Mouse (Mus musculus) forebrain, embryonic 14.5 days (tissue): ENCODE measurements around the gene Gm20388. TPM values are rescaled to one million over a fixed set of nuclear protein-coding genes. Genes with fewer than 3 reads are reported as not detected.

ENCODE experiments used
- ATAC-seq: fragments of 200-750 bp; cut with Nextera tagmentation; 2 replicates; pipeline ENCODE4 v1.8.0; 2017; ENCODE audit warnings: mild to moderate bottlenecking, moderate library complexity
- DNase-seq: peaks from one replicate; pipeline ENCODE4 v3.0.0-alpha.2; 2015; ENCODE audit warnings: low spot score
- H3K27ac ChIP-seq: fragments of 300-500 bp; sonication (generic); 2 replicates; pipeline ENCODE4 v1.5.1; 2014; ENCODE audit warnings: low read depth, mild to moderate bottlenecking, control low read depth, low read length, moderate library complexity
- H3K27me3 ChIP-seq: fragments of 300-500 bp; sonication (generic); replicated peaks from 2 replicates; pipeline ENCODE4 v1.6.1; 2014; ENCODE audit warnings: low read length, control low read depth, mixed read lengths; ENCODE audit not compliant: control insufficient read depth, insufficient read depth
- H3K36me3 ChIP-seq: fragments of 300-500 bp; sonication (generic); 2 replicates; pipeline ENCODE4 v1.6.1; 2014; ENCODE audit warnings: low read length, control low read depth; ENCODE audit not compliant: control insufficient read depth, insufficient read depth
- H3K4me1 ChIP-seq: fragments of 300-500 bp; sonication (generic); 2 replicates; pipeline ENCODE4 v1.6.1; 2014; ENCODE audit warnings: antibody characterized with exemption, low read length, control low read depth; ENCODE audit not compliant: control insufficient read depth, insufficient read depth
- H3K4me2 ChIP-seq: fragments of 300-500 bp; sonication (generic); 2 replicates; pipeline ENCODE4 v1.6.1; 2014; ENCODE audit warnings: mild to moderate bottlenecking, control low read depth, low read length
- H3K4me3 ChIP-seq: fragments of 300-500 bp; sonication (generic); 2 replicates; pipeline ENCODE4 v1.5.1; 2014; ENCODE audit warnings: low read depth, low read length, control low read depth
- H3K9ac ChIP-seq: fragments of 300-500 bp; sonication (generic); 2 replicates; pipeline ENCODE4 v1.6.1; 2014; ENCODE audit warnings: mild to moderate bottlenecking, low read length, control low read depth, moderate library complexity
- H3K9me3 ChIP-seq: fragments of 300-500 bp; sonication (generic); replicated peaks from 2 replicates; pipeline ENCODE4 v1.6.1; 2016; ENCODE audit warnings: low read length, control low read depth, mixed read lengths; ENCODE audit not compliant: control insufficient read depth
- WGBS: fragments of 180-500 bp; shearing (Covaris S2); extraction: QIAGEN DNeasy Blood & Tissue Kit; methylation state at CpG from one replicate; pipeline ENCODE4 v1.1.7; 2014; 5-methylcytosine and 5-hydroxymethylcytosine counted together
- polyA plus RNA-seq: library from polyadenylated mRNA; unstranded; fragments of >200 nt; fragmentation: Nextera tagmentation; extraction: Ambion mirVana; gene quantifications from 2 replicates; pipeline ENCODE4 v1.2.1, GENCODE M21; 2014

The Gm20388 gene
- polyA plus RNA-seq, 1 experiment from 2014 or later: 7.4 TPM

- no peaks in the 10 kb centered on the region for H3K9me3 ChIP-seq
- H3K9ac ChIP-seq: no peak overlapping the region
- H3K4me1 ChIP-seq: no peaks in the 10 kb centered on the region
- H3K4me2 ChIP-seq: no peak overlapping the region
- H3K27me3 ChIP-seq: no peaks in the 10 kb centered on the region
- no peak overlapping the region for H3K27ac ChIP-seq
- H3K36me3 ChIP-seq: no peaks in the 10 kb centered on the region
- WGBS: 13% methylated on average over 10 of the region's 10 CpGs
- peak; percentile 34 for DNase-seq
- ATAC-seq: no peak
- H3K4me3 ChIP-seq: no peak overlapping the region
Observed at GRCm38 (mm10) chr8:120683602-120684001, 773.0 kb downstream of the Gm20388 start.

- no peak for DNase-seq
- ATAC-seq: no peak
- Histone ChIP-seq H3K4me3 (no peak overlapping the region), H3K4me1 (no peaks in the 10 kb centered on the region), H3K27me3 (no peaks in the 10 kb centered on the region), H3K27ac (no peak overlapping the region), H3K4me2 (no peak overlapping the region), H3K36me3 (no peaks in the 10 kb centered on the region), H3K9ac (no peak overlapping the region), H3K9me3 (no peaks in the 10 kb centered on the region)
- WGBS: 57% methylated on average over 5 of the region's 5 CpGs
Observed at GRCm38 (mm10) chr8:120684082-120684481, 773.4 kb downstream of the Gm20388 start.

GRCm38 (mm10) chr8:120685097-120685496 is 774.5 kb downstream of the Gm20388 start:
- ATAC-seq (no peak), DNase-seq (no peak)
- Histone ChIP-seq H3K27me3 (no peaks in the 10 kb centered on the region), H3K9me3 (no peaks in the 10 kb centered on the region), H3K27ac (no peak overlapping the region), H3K4me1 (no peaks in the 10 kb centered on the region), H3K4me3 (no peak overlapping the region), H3K36me3 (no peaks in the 10 kb centered on the region), H3K9ac (no peak overlapping the region), H3K4me2 (no peak overlapping the region)
- WGBS: 69% methylated on average over 5 of the region's 5 CpGs

DNA sequence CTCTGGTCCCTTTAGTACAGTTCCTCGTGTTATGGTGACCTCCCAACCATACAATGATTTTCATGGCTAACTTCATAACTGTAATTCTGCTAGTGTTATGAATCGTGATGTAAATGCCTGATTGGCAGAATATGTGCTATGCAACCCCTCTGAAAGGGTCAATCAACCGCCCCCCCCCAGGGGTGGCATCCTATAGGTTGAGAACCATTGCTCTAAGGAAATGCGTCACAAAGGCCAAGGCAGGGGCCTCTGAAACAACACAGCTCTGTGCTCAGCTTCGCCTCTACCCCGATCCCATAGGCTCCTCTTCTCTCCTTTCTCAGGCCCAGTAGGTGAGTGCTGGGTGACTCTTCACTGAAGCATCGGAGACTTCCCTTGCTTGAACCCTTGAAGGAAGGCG is 775.0 kb downstream of the Gm20388 start:
- Histone ChIP-seq H3K27ac (no peak overlapping the region), H3K4me3 (no peak overlapping the region), H3K4me1 (no peaks in the 10 kb centered on the region), H3K9me3 (no peaks in the 10 kb centered on the region), H3K9ac (no peak overlapping the region), H3K27me3 (no peaks in the 10 kb centered on the region), H3K36me3 (no peaks in the 10 kb centered on the region), H3K4me2 (no peak overlapping the region)
- ATAC-seq: no peak
- WGBS: 78% methylated on average over 8 of the region's 8 CpGs
- no peak for DNase-seq

DNA sequence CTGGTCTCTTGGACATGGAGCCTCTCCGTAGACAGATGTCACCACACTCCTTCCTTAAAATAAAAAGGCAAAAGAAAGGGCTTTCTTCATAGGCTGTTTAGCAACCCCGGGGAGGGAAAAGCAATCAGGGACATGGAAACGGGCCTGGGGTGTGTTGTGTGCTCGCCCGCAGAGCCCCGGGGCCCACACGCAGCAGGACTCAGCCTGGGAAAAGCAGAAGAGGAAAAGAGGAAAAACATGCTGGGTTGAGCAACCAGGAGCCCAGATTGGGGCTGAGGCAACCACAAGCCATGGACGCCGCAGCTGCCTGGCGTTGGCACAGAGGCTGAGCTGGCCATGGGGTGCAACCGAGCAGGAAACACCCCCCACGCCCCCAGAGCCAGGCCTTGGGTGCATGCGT is 775.4 kb downstream of the Gm20388 start:
- WGBS: 89% methylated on average over 13 of the region's 13 CpGs
- no peaks in the 10 kb centered on the region for H3K36me3 ChIP-seq
- H3K4me3 ChIP-seq: no peak overlapping the region

GRCm38 (mm10) chr8:120686576-120686975 is 775.9 kb downstream of the Gm20388 start:
- no peak overlapping the region for H3K27ac ChIP-seq
- DNase-seq (no peak), ATAC-seq (no peak)
- H3K4me1 ChIP-seq: no peaks in the 10 kb centered on the region
- WGBS: 89% methylated on average over 5 of the region's 5 CpGs
- no peak overlapping the region for H3K4me2 ChIP-seq
- H3K4me3 ChIP-seq: no peak overlapping the region
- no peaks in the 10 kb centered on the region for H3K9me3 ChIP-seq
- no peak overlapping the region for H3K9ac ChIP-seq
- H3K27me3 ChIP-seq: no peaks in the 10 kb centered on the region
- H3K36me3 ChIP-seq: no peaks in the 10 kb centered on the region

More for the DNA sequence above, 775.4 kb downstream of the Gm20388 start:
- Histone ChIP-seq H3K9me3 (no peaks in the 10 kb centered on the region), H3K4me2 (no peak overlapping the region), H3K9ac (no peak overlapping the region), H3K4me1 (no peaks in the 10 kb centered on the region), H3K27me3 (no peaks in the 10 kb centered on the region), H3K27ac (no peak overlapping the region)
- ATAC-seq (no peak), DNase-seq (no peak)

DNA sequence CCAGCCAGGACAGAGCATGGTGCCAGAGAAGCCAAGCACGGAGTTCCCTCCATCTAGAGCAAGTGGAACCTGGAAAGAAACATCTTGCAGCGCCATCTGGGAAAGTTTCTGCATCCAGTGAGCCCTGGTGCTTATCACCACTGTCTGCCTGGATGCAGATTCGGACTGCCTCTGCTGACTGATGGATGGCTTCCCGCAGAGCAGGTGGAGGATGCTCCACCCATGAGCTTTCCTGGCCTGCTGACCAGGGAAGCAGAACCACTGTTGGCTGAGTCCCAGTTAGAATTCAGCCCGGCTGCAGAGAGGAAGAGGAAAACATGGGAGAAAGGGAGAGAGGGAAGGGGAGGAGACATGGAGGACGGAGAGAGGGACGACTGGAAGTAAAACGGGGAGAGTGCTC is 777.1 kb downstream of the Gm20388 start:
- no peak for ATAC-seq
- Histone ChIP-seq H3K36me3 (no peaks in the 10 kb centered on the region), H3K9me3 (no peaks in the 10 kb centered on the region), H3K4me3 (no peak overlapping the region), H3K9ac (no peak overlapping the region), H3K27me3 (no peaks in the 10 kb centered on the region), H3K4me2 (no peak overlapping the region), H3K4me1 (no peaks in the 10 kb centered on the region), H3K27ac (no peak overlapping the region)
- DNase-seq: no peak
- 76% methylated on average over 8 of the region's 8 CpGs for WGBS

GRCm38 (mm10) chr8:120688511-120688910 is 777.9 kb downstream of the Gm20388 start:
- Histone ChIP-seq H3K27ac (no peak overlapping the region), H3K9me3 (no peaks in the 10 kb centered on the region), H3K4me1 (no peaks in the 10 kb centered on the region), H3K9ac (no peak overlapping the region), H3K4me2 (no peak overlapping the region), H3K4me3 (no peak overlapping the region), H3K27me3 (no peaks in the 10 kb centered on the region), H3K36me3 (no peaks in the 10 kb centered on the region)
- ATAC-seq: no peak
- 88% methylated on average over 7 of the region's 7 CpGs for WGBS
- DNase-seq: no peak

DNA sequence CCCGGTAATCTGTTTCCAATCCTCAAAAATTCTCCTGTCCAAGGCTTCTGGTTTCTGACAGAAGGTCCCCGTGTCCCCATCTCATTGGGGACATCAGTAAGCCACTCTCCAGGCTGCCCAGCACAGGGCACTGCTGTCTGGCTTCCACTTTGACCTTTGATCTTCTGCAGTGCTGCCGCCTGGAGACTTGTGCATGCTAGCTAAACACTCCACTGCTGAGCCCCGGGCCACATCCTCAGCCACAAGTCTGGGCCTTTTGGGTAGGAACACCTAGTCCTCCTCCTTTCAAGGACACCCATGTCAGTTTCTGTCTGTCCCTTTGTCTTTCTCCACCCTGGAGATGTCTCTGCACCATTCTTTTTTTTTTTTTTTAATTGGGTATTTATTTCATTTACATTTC is 782.3 kb downstream of the Gm20388 start:
- Histone ChIP-seq H3K9me3 (no peaks in the 10 kb centered on the region), H3K36me3 (no peaks in the 10 kb centered on the region), H3K4me1 (no peaks in the 10 kb centered on the region), H3K9ac (no peak overlapping the region), H3K27me3 (no peaks in the 10 kb centered on the region), H3K27ac (no peak overlapping the region), H3K4me2 (no peak overlapping the region), H3K4me3 (no peak overlapping the region)
- 89% methylated on average over 4 of the region's 4 CpGs for WGBS
- DNase-seq (no peak), ATAC-seq (no peak)
